Mouse (Mus musculus): Measurements from ENCODE around the gene Krt19. TPM values are rescaled to one million over a fixed set of nuclear protein-coding genes. Genes with fewer than 3 reads are reported as not detected.

Krt19 gene
- polyA plus RNA-seq, 1 experiment = not detected

GRCm38 (mm10) chr11:100145858-100146560 lies 2.5 kb downstream of the Krt19 start:
- no peak overlapping the region; the same call in 1 of the 2 replicates for H3K27ac ChIP-seq (ENCODE audit: control insufficient read depth, insufficient read depth, low read depth, low read length, poor library complexity)
- TF ChIP-seq CTCF (IDR thresholded peaks at IDR 0.05; ENCODE audit: control insufficient read depth, insufficient read depth, low read length) (no peak), POLR2A (IDR thresholded peaks at IDR 0.05; ENCODE audit: borderline replicate concordance, control insufficient read depth, low read depth, low read length) (no peak)
- no peak overlapping the region for H3K4me3 ChIP-seq (replicated peaks; ENCODE audit: control insufficient read depth, low read depth, low read length)
- no peaks in the 10 kb centered on the region for H3K4me1 ChIP-seq (ENCODE audit: control insufficient read depth, insufficient read depth, low read length)
- 6% methylated on average over 13 of the region's 13 CpGs for WGBS

DNA sequence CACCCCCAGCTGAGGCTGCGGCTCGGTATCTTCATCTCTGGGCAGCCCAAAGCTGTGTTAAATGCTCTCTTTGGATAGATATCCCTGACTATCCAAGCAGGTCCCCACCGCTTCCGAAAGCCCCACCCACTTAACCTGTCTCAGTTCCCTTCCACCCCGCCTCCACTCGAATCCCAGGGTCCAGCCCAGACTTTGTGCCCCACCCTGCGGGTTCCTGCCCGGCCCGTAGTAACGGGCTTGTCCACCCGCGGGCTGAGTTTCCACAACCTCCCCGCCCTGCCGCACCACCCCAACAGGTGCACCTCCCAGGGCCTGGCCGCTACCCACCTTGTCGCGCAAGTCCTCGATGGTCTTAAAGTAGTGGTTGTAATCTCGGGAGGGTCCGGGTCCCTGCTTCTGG lies 3.4 kb downstream of the Krt19 start:
- Histone ChIP-seq H3K27ac (ENCODE audit: control insufficient read depth, insufficient read depth, low read depth, low read length, poor library complexity) (no peak overlapping the region; the same call in 1 of the 2 replicates), H3K4me3 (replicated peaks; ENCODE audit: control insufficient read depth, low read depth, low read length) (no peak overlapping the region), H3K4me1 (ENCODE audit: control insufficient read depth, insufficient read depth, low read length) (no peaks in the 10 kb centered on the region)
- TF ChIP-seq CTCF (IDR thresholded peaks at IDR 0.05; ENCODE audit: control insufficient read depth, insufficient read depth, low read length) (no peak), POLR2A (IDR thresholded peaks at IDR 0.05; ENCODE audit: borderline replicate concordance, control insufficient read depth, low read depth, low read length) (no peak)
- WGBS = 4% methylated on average over 20 of the region's 20 CpGs

- Histone ChIP-seq H3K4me1 (ENCODE audit: control insufficient read depth, insufficient read depth, low read length) (no peaks in the 10 kb centered on the region), H3K4me3 (replicated peaks; ENCODE audit: control insufficient read depth, low read depth, low read length) (no peak overlapping the region), H3K27ac (ENCODE audit: control insufficient read depth, insufficient read depth, low read depth, low read length, poor library complexity) (no peak overlapping the region)
- 91% methylated on average over 21 of the region's 21 CpGs for WGBS
- TF ChIP-seq POLR2A (IDR thresholded peaks at IDR 0.05; ENCODE audit: borderline replicate concordance, control insufficient read depth, low read depth, low read length) (no peak), CTCF (IDR thresholded peaks at IDR 0.05; ENCODE audit: control insufficient read depth, insufficient read depth, low read length) (no peak)
These were observed 7.5 kb downstream of the Krt19 start for GRCm38 (mm10) chr11:100140966-100141365.

GRCm38 (mm10) chr11:100139391-100139790 lies 9.1 kb downstream of the Krt19 start:
- Histone ChIP-seq H3K27ac (ENCODE audit: control insufficient read depth, insufficient read depth, low read depth, low read length, poor library complexity) (no peak overlapping the region), H3K4me3 (replicated peaks; ENCODE audit: control insufficient read depth, low read depth, low read length) (no peak overlapping the region), H3K4me1 (ENCODE audit: control insufficient read depth, insufficient read depth, low read length) (no peaks in the 10 kb centered on the region)
- WGBS = 69% methylated on average over 2 of the region's 2 CpGs
- TF ChIP-seq POLR2A (IDR thresholded peaks at IDR 0.05; ENCODE audit: borderline replicate concordance, control insufficient read depth, low read depth, low read length) (no peak), CTCF (IDR thresholded peaks at IDR 0.05; ENCODE audit: control insufficient read depth, insufficient read depth, low read length) (no peak)

GRCm38 (mm10) chr11:100138809-100139208 lies 9.7 kb downstream of the Krt19 start:
- Histone ChIP-seq H3K4me3 (replicated peaks; ENCODE audit: control insufficient read depth, low read depth, low read length) (no peak overlapping the region), H3K4me1 (ENCODE audit: control insufficient read depth, insufficient read depth, low read length) (no peaks in the 10 kb centered on the region), H3K27ac (ENCODE audit: control insufficient read depth, insufficient read depth, low read depth, low read length, poor library complexity) (no peak overlapping the region)
- TF ChIP-seq CTCF (IDR thresholded peaks at IDR 0.05; ENCODE audit: control insufficient read depth, insufficient read depth, low read length) (no peak), POLR2A (IDR thresholded peaks at IDR 0.05; ENCODE audit: borderline replicate concordance, control insufficient read depth, low read depth, low read length) (no peak)
- WGBS = 73% methylated on average over 7 of the region's 7 CpGs

DNA sequence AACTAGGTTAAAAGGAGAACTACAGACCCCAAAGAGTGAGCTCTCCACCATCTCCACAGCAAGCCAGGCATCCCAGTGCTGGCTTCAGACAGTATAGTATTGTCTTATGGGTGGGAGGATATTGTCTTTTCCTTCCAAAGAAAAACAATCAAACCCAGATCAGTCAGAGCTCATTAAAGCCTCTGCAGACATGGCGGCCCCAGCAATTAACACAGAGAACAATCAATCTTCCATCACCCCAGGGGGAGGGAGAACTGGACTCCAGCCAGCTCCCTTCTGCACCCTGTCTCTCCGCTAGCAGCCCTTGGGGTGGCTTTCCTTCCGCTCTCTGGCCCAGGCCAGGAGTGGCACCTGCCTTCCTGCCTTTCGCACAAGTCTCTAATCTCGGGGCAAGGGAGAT lies 10.8 kb downstream of the Krt19 start:
- TF ChIP-seq CTCF (IDR thresholded peaks at IDR 0.05; ENCODE audit: control insufficient read depth, insufficient read depth, low read length) (no peak), POLR2A (IDR thresholded peaks at IDR 0.05; ENCODE audit: borderline replicate concordance, control insufficient read depth, low read depth, low read length) (no peak)
- no peak overlapping the region for H3K27ac ChIP-seq (ENCODE audit: control insufficient read depth, insufficient read depth, low read depth, low read length, poor library complexity)
- WGBS = 50% methylated on average over 5 of the region's 5 CpGs

DNA sequence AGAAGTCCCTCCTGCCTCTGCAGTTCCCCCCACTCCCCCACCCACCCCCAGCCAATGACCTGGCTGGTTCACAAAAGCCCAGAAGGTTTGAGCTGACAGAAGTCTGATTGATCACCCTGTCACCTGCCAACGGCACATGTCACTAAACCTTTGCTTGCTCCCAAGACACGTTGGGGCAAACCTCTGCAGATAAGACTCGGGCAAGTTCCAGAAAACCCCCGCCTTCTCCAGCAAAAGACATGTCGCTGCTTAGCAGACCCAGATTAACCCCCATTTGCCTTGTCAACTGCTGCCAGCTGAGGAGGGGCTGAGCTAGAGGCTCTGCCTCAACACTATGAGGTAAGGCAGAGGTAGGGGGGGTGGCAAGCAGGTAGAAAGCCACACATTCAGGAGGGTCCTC lies 11.9 kb downstream of the Krt19 start:
- H3K27ac ChIP-seq (ENCODE audit: control insufficient read depth, insufficient read depth, low read depth, low read length, poor library complexity) = no peak overlapping the region
- H3K4me3 ChIP-seq (replicated peaks; ENCODE audit: control insufficient read depth, low read depth, low read length) = no peak overlapping the region
- TF ChIP-seq CTCF (IDR thresholded peaks at IDR 0.05; ENCODE audit: control insufficient read depth, insufficient read depth, low read length) = no peak
- H3K4me1 ChIP-seq (ENCODE audit: control insufficient read depth, insufficient read depth, low read length) = no peaks in the 10 kb centered on the region
- WGBS = 38% methylated on average over 5 of the region's 5 CpGs

More for the DNA sequence above, 10.8 kb downstream of the Krt19 start:
- no peaks in the 10 kb centered on the region for H3K4me1 ChIP-seq (ENCODE audit: control insufficient read depth, insufficient read depth, low read length)
- no peak overlapping the region for H3K4me3 ChIP-seq (replicated peaks; ENCODE audit: control insufficient read depth, low read depth, low read length)

DNA sequence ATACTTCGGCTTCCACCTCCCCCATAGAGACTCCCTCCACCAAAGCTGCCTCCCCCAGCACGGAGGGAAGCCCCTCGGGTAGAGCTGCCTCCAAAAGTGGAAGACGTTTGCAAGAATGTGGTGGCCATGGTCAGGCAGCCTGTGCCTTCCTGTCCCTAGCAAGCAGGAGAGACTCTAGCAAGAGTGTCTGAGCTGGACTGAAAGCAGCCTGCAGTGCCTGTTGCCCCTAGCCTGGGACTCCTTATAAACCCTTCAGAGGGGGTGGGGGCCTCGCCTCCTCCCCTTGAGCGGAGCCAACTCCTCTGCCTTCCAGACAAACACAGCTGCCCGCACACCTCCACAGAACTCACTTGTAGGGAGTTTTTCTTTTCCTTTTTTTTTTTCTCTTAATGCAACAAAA lies 12.7 kb downstream of the Krt19 start, which contains the start of gene Krt15:
Gene Krt15 (minus strand): TSS at position 198 of the 400 bp plus-strand sequence.
- no peak for TF ChIP-seq POLR2A (IDR thresholded peaks at IDR 0.05; ENCODE audit: borderline replicate concordance, control insufficient read depth, low read depth, low read length)
- no peak for TF ChIP-seq CTCF (IDR thresholded peaks at IDR 0.05; ENCODE audit: control insufficient read depth, insufficient read depth, low read length)
- no peaks in the 10 kb centered on the region for H3K4me1 ChIP-seq (ENCODE audit: control insufficient read depth, insufficient read depth, low read length)
- WGBS = 58% methylated on average over 7 of the region's 7 CpGs
- no peak within 1 kb of the TSS for H3K27ac ChIP-seq (ENCODE audit: control insufficient read depth, insufficient read depth, low read depth, low read length, poor library complexity)
- no peak within 1 kb of the TSS for H3K4me3 ChIP-seq (replicated peaks; ENCODE audit: control insufficient read depth, low read depth, low read length)

DNA sequence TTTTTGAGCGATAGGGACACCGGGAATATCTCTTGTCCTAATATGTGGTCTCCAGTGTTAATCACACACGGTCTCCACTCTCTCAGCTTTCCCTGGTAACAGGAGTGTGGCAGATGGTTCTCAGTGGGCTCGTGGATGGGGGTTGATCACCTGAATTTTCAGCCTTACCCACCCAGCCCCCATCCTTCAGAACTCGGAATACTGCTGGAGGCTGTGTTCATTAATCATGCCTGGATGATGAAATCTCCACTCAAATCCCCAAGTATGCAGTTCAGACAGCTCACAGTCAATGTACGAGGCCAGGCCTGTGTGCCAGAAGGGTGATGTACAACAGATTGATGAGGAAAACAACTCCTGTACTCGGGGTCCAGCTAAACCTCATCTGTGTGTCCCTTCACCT lies 23.6 kb downstream of the Krt19 start:
- no peak overlapping the region for H3K4me3 ChIP-seq (replicated peaks; ENCODE audit: control insufficient read depth, low read depth, low read length)
- no peak for TF ChIP-seq CTCF (IDR thresholded peaks at IDR 0.05; ENCODE audit: control insufficient read depth, insufficient read depth, low read length)
- TF ChIP-seq POLR2A (IDR thresholded peaks at IDR 0.05; ENCODE audit: borderline replicate concordance, control insufficient read depth, low read depth, low read length) = no peak
- 73% methylated on average over 7 of the region's 7 CpGs for WGBS
- no peaks in the 10 kb centered on the region for H3K4me1 ChIP-seq (ENCODE audit: control insufficient read depth, insufficient read depth, low read length)
- no peak overlapping the region for H3K27ac ChIP-seq (ENCODE audit: control insufficient read depth, insufficient read depth, low read depth, low read length, poor library complexity)
